Mouse (Mus musculus) olfactory bulb, adult 2 months (tissue): ENCODE results near the gene Arhgap23. TPM values are rescaled to one million over a fixed set of nuclear protein-coding genes. Genes with fewer than 3 reads are reported as not detected.

Source experiments
- H3K27ac ChIP-seq: fragments of 200-500 bp; 2 replicates; pipeline ENCODE4 v1.5.1; 2012; ENCODE audit warnings: low read depth, low read length; ENCODE audit not compliant: insufficient read depth
- H3K4me1 ChIP-seq: fragments of 200-500 bp; 2 replicates; pipeline ENCODE4 v1.6.1; 2012; ENCODE audit warnings: low read length; ENCODE audit not compliant: control insufficient read depth, insufficient read depth
- H3K4me3 ChIP-seq: fragments of 200-500 bp; 2 replicates; pipeline ENCODE4 v1.5.1; 2012; ENCODE audit warnings: mild to moderate bottlenecking, low read depth, low read length, moderate library complexity; ENCODE audit not compliant: insufficient read depth
- CTCF ChIP-seq: fragments of 200-500 bp; IDR thresholded peaks from 2 replicates; pipeline ENCODE4 v1.5.1; 2012; ENCODE audit warnings: low read depth, mild to moderate bottlenecking, low read length, moderate library complexity; ENCODE audit not compliant: insufficient read depth
- POLR2A ChIP-seq: fragments of 200-500 bp; IDR thresholded peaks from 2 replicates; pipeline ENCODE4 v1.6.1; 2012; ENCODE audit warnings: mild to moderate bottlenecking, low read depth, low read length, moderate library complexity; ENCODE audit not compliant: insufficient read depth
- WGBS: fragments of 180-500 bp; shearing (Covaris S2); methylation state at CpG from one replicate; pipeline ENCODE4 v1.1.7; 2018; 5-methylcytosine and 5-hydroxymethylcytosine counted together
- polyA plus RNA-seq: library from polyadenylated mRNA; stranded (reverse); fragments of >200 nt; gene quantifications from 2 replicates; pipeline ENCODE4 v1.2.4, GENCODE M21; 2012; ENCODE audit warnings: low replicate concordance; ENCODE audit not compliant: missing spikeins, insufficient read depth, insufficient read length

Arhgap23 gene
- polyA plus RNA-seq, 1 experiment, result not detected

GRCm38 (mm10) chr11:97428726-97429077 is 13.4 kb downstream of the Arhgap23 start:
- Histone ChIP-seq H3K4me1 (peaks cover 13% of the 10 kb centered on the region), H3K4me3 (no peak overlapping the region; the same call in 1 of the 2 replicates), H3K27ac (no peak overlapping the region)
- WGBS, result 56% methylated on average over 4 of the region's 4 CpGs
- TF ChIP-seq POLR2A (no peak), CTCF (no peak)

GRCm38 (mm10) chr11:97429615-97430014 is 14.3 kb downstream of the Arhgap23 start:
- Histone ChIP-seq H3K27ac (no peak overlapping the region), H3K4me3 (no peak overlapping the region), H3K4me1 (peaks cover 12% of the 10 kb centered on the region)
- WGBS, result 56% methylated on average over 8 of the region's 8 CpGs
- TF ChIP-seq POLR2A (no peak), CTCF (no peak)

- TF ChIP-seq CTCF (peak; percentile 78), POLR2A (no peak)
- WGBS, result 16% methylated on average over 3 of the region's 3 CpGs
- Histone ChIP-seq H3K4me1 (peaks cover 26% of the 10 kb centered on the region), H3K27ac (no peak overlapping the region), H3K4me3 (no peak overlapping the region)
Observed at GRCm38 (mm10) chr11:97432015-97432414, 16.7 kb downstream of the Arhgap23 start.

- Histone ChIP-seq H3K4me1 (peaks cover 29% of the 10 kb centered on the region), H3K4me3 (no peak overlapping the region), H3K27ac (no peak overlapping the region)
- WGBS, result 82% methylated on average over 8 of the region's 8 CpGs
- TF ChIP-seq CTCF (no peak), POLR2A (no peak)
Observed at GRCm38 (mm10) chr11:97432983-97433539, 17.7 kb downstream of the Arhgap23 start.

- Histone ChIP-seq H3K4me1 (peaks cover 29% of the 10 kb centered on the region), H3K4me3 (no peak overlapping the region), H3K27ac (no peak overlapping the region)
- no peak for TF ChIP-seq CTCF
- no peak for TF ChIP-seq POLR2A
- WGBS, result 80% methylated on average over 8 of the region's 8 CpGs
Observed at GRCm38 (mm10) chr11:97434121-97434520, 18.8 kb downstream of the Arhgap23 start.

GRCm38 (mm10) chr11:97434704-97435454 is 19.5 kb downstream of the Arhgap23 start:
- TF ChIP-seq POLR2A (no peak), CTCF (peak; percentile 46; the same call in 1 of the 2 replicates)
- Histone ChIP-seq H3K4me1 (peaks cover 29% of the 10 kb centered on the region), H3K4me3 (peak overlapping the region; percentile 42), H3K27ac (peak overlapping the region; percentile 64)
- WGBS, result 9% methylated on average over 15 of the region's 15 CpGs

GRCm38 (mm10) chr11:97435808-97436491 is 20.6 kb downstream of the Arhgap23 start:
- Histone ChIP-seq H3K4me3 (no peak overlapping the region), H3K4me1 (peaks cover 37% of the 10 kb centered on the region), H3K27ac (no peak overlapping the region)
- TF ChIP-seq POLR2A (no peak), CTCF (no peak)
- 75% methylated on average over 13 of the region's 13 CpGs for WGBS

- TF ChIP-seq CTCF (no peak), POLR2A (no peak)
- H3K4me3 ChIP-seq, result no peak overlapping the region
- H3K4me1 ChIP-seq, result peaks cover 54% of the 10 kb centered on the region
- WGBS, result 23% methylated on average over 5 of the region's 5 CpGs
- H3K27ac ChIP-seq, result no peak overlapping the region
Observed at GRCm38 (mm10) chr11:97437745-97438144, 22.4 kb downstream of the Arhgap23 start.

- no peak for TF ChIP-seq POLR2A
- no peak for TF ChIP-seq CTCF
- Histone ChIP-seq H3K27ac (no peak overlapping the region; the same call in 1 of the 2 replicates), H3K4me3 (no peak overlapping the region), H3K4me1 (peaks cover 54% of the 10 kb centered on the region)
- WGBS, result 84% methylated on average over 9 of the region's 9 CpGs
Observed at GRCm38 (mm10) chr11:97438868-97439267, 23.5 kb downstream of the Arhgap23 start.
